Mouse (Mus musculus) gastrocnemius, postnatal 36 days (tissue): Measurements from ENCODE around the gene Tymp. TPM values are rescaled to one million over a fixed set of nuclear protein-coding genes. Genes with fewer than 3 reads are reported as not detected.

Source experiments
- DNase-seq, 2 experiments: peaks; one replicate each; pipeline ENCODE4 v3.0.0; 2022
- intact Hi-C: fragments of 180-260 bp; cut with DNase I; formaldehyde crosslinking; loops from one replicate; pipeline ENCODE4 v1.15.1; 2025
- long read RNA-seq, 2 experiments: library from polyadenylated mRNA; stranded (forward); transcript quantifications; one replicate each; pipeline ENCODE4 v2.0.0; 2021
- total RNA-seq, 2 experiments: library from RNA; stranded (reverse); gene quantifications; 2 replicates each; pipeline ENCODE4 v1.2.3; 2021

Gene Tymp
- under 1 TPM; 0.35 to 0.48 TPM for total RNA-seq
- long read RNA-seq, experiment 1, partial matches to known transcripts: 5 of 5 reads
- long read RNA-seq, experiment 1, other reads (novel, unspliced or antisense): 0 of 5 reads
- long read RNA-seq, experiment 2, partial matches to known transcripts: 17 of 17 reads
- long read RNA-seq, experiment 2, other reads (novel, unspliced or antisense): 0 of 17 reads

GRCm38 (mm10) chr15:89376957-89377356, at the start of gene Tymp:
Gene Tymp (minus strand): TSS chr15:89377039.
- DNase-seq: no peak
- intact Hi-C loops: no loop called here

DNA sequence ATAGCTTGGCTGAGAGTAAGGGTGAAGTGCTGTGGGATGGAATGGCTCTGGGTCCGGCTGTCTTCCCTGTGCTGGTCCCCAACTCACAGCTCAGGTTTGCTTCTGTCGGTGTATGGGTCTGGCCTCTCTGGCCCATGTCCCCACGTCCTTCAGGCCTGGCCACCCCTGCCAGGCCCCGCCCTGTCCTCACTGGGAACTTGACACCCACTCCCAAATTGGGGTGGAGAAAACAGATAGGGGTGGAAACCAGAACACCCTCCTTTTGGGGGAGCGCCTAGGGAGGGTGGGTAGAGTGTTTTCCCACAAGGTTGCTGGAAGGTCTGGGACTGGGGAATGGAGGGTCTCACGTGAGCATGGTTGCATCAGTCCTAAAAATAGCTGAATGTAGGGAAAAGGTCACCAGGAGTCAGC, 48.9 kb upstream of the Tymp start, which contains the start of gene Cpt1b:
Cpt1b (minus strand) TSS at position 153 of the 411 bp plus-strand sequence.
- peak; percentile 55 for DNase-seq
- intact Hi-C loops: loop anchor here (5.0 kb wide), 1 partner anchor 53 kb away; the partner anchor contains the start of gene Sco2

GRCm38 (mm10) chr15:89424621-89425020, 47.8 kb upstream of the Tymp start:
- intact Hi-C loops: loop anchor here (5.0 kb wide), 1 partner anchor 52 kb away; the partner anchor contains the start of gene Sco2
- DNase-seq: no peak

- intact Hi-C loops: no loop called here
- DNase-seq: no peak
Observed at GRCm38 (mm10) chr15:89421938-89422337, 45.1 kb upstream of the Tymp start.

- DNase-seq: no peak
- intact Hi-C loops: no loop called here
Observed at GRCm38 (mm10) chr15:89415282-89415681, 38.4 kb upstream of the Tymp start.

GRCm38 (mm10) chr15:89410118-89410517, 33.3 kb upstream of the Tymp start, which contains the start of gene Syce3:
Gene Syce3 (minus strand): TSS chr15:89410503.
- no peak for DNase-seq
- intact Hi-C loops: no loop called here

DNA sequence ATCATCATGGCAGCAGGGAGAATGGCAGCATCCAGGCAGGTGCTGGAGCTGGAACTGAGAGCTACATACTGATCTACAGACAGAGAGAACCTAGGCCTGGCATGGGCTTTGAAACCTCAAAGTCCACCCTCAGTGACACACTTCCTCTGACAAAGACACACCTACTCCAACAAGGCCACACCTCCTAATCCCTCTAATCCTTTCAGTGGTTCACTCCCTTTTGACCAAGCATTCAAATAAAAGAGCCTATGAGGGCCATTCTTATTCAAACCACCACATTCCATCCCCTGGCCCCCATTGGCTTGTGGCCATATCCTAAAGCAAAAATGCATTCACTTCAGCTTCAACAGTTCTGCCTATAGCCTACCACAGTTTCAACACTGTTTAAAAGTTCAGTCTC, 29.9 kb upstream of the Tymp start:
- intact Hi-C loops: no loop called here

GRCm38 (mm10) chr15:89404831-89405623, 28.2 kb upstream of the Tymp start:
- DNase-seq: no peak

More for the DNA sequence above, 29.9 kb upstream of the Tymp start:
- DNase-seq: no peak

GRCm38 (mm10) chr15:89402471-89402870, 25.6 kb upstream of the Tymp start:
- no peak for DNase-seq
- intact Hi-C loops: no loop called here

More at GRCm38 (mm10) chr15:89404831-89405623, 28.2 kb upstream of the Tymp start:
- intact Hi-C loops: no loop called here

DNA sequence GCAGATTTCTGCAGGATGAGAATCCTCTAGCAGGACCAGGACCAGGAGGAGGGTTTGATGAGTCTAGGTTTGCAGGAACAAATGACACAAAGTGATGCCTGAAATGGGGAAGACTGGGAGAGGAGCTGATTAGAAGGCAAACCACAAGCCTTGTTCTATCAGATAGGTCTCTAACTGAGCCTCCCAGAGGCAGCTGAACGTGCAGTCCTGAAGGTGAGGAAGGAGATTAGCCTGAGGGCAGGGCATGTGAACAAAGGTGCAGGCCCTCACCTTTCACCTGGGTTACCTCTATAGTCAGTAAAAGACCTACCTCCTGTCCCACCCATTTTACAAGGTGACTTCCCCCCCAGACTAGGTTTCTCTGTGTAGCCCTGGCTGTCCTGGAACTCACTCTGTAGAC, 22.9 kb upstream of the Tymp start:
- DNase-seq: no peak
- intact Hi-C loops: no loop called here

GRCm38 (mm10) chr15:89398146-89398545, 21.3 kb upstream of the Tymp start:
- DNase-seq: no peak
- intact Hi-C loops: no loop called here

DNA sequence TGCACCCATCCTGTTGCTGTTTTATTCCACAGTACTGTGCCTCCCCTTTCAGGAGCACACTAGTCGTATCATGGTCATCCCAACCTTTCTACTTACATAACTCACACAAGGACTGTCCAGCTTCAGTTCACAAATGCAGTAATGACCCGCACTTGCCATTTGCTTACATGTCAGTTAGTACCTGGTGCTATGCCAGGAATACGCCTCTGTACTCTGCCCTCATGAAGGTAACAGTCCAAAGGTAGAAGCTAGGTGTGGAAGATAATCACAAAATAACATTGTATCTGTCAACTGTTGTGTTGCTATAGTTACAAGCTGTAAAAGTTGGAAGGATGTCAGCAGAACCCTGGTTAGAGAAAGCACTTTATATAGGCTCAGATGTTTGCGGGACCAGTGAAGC, 20.0 kb upstream of the Tymp start:
- no peak for DNase-seq
- intact Hi-C loops: no loop called here

DNA sequence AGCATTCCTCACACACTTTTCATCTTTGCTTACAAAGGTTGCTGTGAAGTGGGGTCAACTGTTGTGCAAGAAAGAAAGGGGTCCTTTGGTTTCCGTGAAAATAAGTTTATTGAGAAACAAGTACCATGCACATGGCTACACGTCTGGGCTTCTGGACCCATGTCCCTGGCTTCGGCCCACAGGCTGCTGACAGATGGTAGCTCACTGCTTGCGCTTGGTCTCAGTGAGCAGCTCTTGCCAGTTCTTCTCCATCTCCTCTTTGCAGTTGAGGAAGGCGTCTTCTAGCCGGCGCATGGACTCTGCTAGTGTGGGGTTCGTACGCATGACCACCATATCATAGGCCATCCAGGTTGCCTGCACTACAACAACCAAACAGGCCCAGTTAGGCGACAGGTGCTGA, 13.2 kb upstream of the Tymp start:
- no peak for DNase-seq
- intact Hi-C loops: no loop called here

GRCm38 (mm10) chr15:89387127-89387526, 10.3 kb upstream of the Tymp start:
- intact Hi-C loops: no loop called here

GRCm38 (mm10) chr15:89384617-89385016, 7.8 kb upstream of the Tymp start, which contains the start of gene Klhdc7b:
Gene Klhdc7b (plus strand): TSS chr15:89384917.
- no peak for DNase-seq
- intact Hi-C loops: no loop called here

More at GRCm38 (mm10) chr15:89387127-89387526, 10.3 kb upstream of the Tymp start:
- no peak for DNase-seq

DNA sequence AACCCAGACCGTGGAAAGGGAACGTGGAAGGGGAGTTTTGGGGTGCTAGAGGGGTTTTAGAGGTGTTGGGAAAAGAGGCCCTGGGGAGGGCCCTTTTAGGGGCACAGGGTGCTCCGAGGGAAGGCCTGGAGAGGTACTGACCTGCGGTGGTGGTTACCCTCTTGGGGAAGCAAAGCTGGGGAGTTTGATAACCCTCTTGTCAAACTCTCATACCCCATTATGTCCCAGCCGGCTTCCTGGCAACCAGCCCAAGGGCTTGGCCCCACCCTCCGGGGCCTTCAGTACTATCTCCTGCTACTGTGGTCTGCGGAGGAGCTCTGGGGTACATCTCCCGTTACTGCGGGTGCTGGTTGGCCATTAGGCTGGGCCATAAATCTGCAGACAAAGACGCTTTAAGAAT, 2.6 kb upstream of the Tymp start:
- intact Hi-C loops: no loop called here

GRCm38 (mm10) chr15:89378831-89379401, 2.1 kb upstream of the Tymp start, which contains the start of gene Odf3b:
Gene Odf3b (minus strand): TSS chr15:89379282.
- no peak for DNase-seq
- intact Hi-C loops: no loop called here

More for the DNA sequence above, 2.6 kb upstream of the Tymp start:
- no peak for DNase-seq

DNA sequence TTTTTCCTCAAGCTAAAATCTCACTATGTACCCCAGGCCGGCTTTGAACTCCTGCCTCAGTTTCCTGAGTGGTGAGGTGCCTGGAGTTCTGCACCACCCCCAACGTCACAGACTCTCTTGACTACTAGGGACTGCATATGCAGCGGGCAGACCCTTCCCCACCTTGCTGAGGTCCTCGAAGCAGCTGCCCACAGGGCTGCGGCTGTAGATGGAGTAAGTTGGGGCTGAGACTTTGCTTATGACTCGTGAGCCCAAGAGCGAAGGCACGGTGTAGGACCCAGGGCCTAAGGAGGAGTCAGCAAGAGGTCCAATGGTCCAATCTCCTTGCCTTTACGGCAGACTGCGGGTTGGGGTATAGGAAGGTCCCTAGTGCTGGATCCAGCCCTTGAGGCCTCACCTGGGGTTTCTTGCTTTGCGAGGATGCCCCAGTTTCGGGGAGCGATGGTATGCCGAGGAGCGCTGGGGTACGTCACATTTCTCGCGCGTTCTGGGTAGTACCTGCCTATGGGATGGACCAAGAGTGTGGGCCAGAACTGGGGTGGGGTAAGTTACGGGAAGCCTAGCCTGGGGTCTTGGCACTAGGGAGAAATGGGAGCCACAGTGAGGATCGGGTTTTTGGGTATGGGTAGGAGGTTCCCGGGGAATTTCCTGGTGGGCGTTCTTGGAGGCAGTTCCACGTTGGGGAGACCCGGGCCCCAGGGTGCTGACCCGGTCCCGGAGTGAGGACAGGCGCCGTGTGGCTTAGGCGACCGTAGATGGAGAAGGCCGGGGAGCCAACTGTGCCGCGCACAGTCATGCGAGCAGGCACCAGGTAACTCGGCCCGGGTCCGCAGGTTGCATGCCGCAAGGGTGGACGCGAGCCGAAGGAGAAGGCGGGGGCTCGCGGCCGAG, 1.3 kb upstream of the Tymp start:
- no peak for DNase-seq
- intact Hi-C loops: no loop called here

GRCm38 (mm10) chr15:89377362-89377761, 523 bp upstream of the Tymp start:
- intact Hi-C loops: no loop called here
- no peak for DNase-seq

- intact Hi-C loops: no loop called here
- DNase-seq: no peak
Observed at GRCm38 (mm10) chr15:89376040-89376439, 799 bp downstream of the Tymp start.
